Mouse (Mus musculus): ENCODE data around the gene Plekhg1.

Plekhg1 gene

GRCm38 (mm10) chr10:3743069-3743468 lies 2.9 kb downstream of the Plekhg1 start:
- DNase-seq = no peak

- no peak for DNase-seq
These were observed 3.7 kb downstream of the Plekhg1 start for GRCm38 (mm10) chr10:3743826-3744225.

- DNase-seq = no peak
These were observed 6.8 kb downstream of the Plekhg1 start for GRCm38 (mm10) chr10:3746794-3747518.

- no peak for DNase-seq
These were observed 9.4 kb downstream of the Plekhg1 start for GRCm38 (mm10) chr10:3749580-3749979.

GRCm38 (mm10) chr10:3761992-3762391 lies 21.8 kb downstream of the Plekhg1 start:
- DNase-seq = no peak

GRCm38 (mm10) chr10:3763199-3763598 lies 23.0 kb downstream of the Plekhg1 start:
- no peak for DNase-seq

- no peak for DNase-seq
These were observed 29.0 kb downstream of the Plekhg1 start for GRCm38 (mm10) chr10:3769131-3769530.

- DNase-seq = no peak
These were observed 34.2 kb downstream of the Plekhg1 start for GRCm38 (mm10) chr10:3774330-3774729.

GRCm38 (mm10) chr10:3776761-3777160 lies 36.6 kb downstream of the Plekhg1 start:
- DNase-seq = no peak

GRCm38 (mm10) chr10:3785362-3785761 lies 45.2 kb downstream of the Plekhg1 start:
- DNase-seq = no peak

- no peak for DNase-seq
These were observed 46.4 kb downstream of the Plekhg1 start for GRCm38 (mm10) chr10:3786531-3786930.

- DNase-seq = no peak
These were observed 46.8 kb downstream of the Plekhg1 start for GRCm38 (mm10) chr10:3787006-3787405.

GRCm38 (mm10) chr10:3793825-3794224 lies 53.7 kb downstream of the Plekhg1 start:
- DNase-seq = no peak

GRCm38 (mm10) chr10:3799455-3799854 lies 59.3 kb downstream of the Plekhg1 start:
- DNase-seq = no peak

- DNase-seq = no peak
These were observed 61.1 kb downstream of the Plekhg1 start for GRCm38 (mm10) chr10:3801254-3801653.

- DNase-seq = no peak
These were observed 65.2 kb downstream of the Plekhg1 start for GRCm38 (mm10) chr10:3805334-3805733.

GRCm38 (mm10) chr10:3807980-3808379 lies 67.8 kb downstream of the Plekhg1 start:
- no peak for DNase-seq

GRCm38 (mm10) chr10:3810476-3811273 lies 70.5 kb downstream of the Plekhg1 start:
- no peak for DNase-seq

GRCm38 (mm10) chr10:3818940-3819701 lies 79.0 kb downstream of the Plekhg1 start:
- no peak for DNase-seq

GRCm38 (mm10) chr10:3823826-3824225 lies 83.7 kb downstream of the Plekhg1 start:
- DNase-seq = no peak

- no peak for DNase-seq
These were observed 85.9 kb downstream of the Plekhg1 start for GRCm38 (mm10) chr10:3826043-3826442.

GRCm38 (mm10) chr10:3827368-3827767 lies 87.2 kb downstream of the Plekhg1 start:
- DNase-seq = no peak

- DNase-seq = no peak
These were observed 89.3 kb downstream of the Plekhg1 start for GRCm38 (mm10) chr10:3829472-3829871.

- no peak for DNase-seq
These were observed 90.5 kb downstream of the Plekhg1 start for GRCm38 (mm10) chr10:3830618-3831017.

Data from thymus, postnatal 4 days (tissue).